Mouse (Mus musculus): ENCODE results near the gene Acacb.

DNA sequence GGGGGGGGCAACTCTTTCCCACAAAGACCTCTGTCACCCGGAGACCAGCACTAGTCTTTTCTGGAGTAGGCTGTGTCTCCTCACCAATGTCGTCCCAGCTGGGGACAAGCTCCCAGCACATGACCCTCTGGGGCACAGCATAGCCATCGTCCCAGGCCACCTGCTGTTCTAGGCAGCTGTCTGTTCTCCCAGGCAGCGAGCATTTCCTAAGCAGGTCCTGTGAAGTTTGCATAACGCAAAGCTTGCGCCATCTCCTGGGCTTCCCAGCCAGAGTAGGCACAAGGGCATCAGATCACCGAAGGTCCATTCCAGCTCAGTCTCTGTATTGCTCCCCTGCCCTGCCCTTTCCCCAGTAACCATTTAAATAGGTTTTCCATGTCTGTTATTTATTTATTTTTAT, 10.9 kb downstream of the Acacb start:
- TF ChIP-seq POLR2A (IDR thresholded peaks at IDR 0.05; ENCODE audit: insufficient read length, low read depth) (no peak), SRF (IDR thresholded peaks at IDR 0.05; ENCODE audit: control insufficient read depth, insufficient read length, low read depth) (no peak), USF1 (IDR thresholded peaks at IDR 0.05; ENCODE audit: low read depth) (no peak), E2F4 (IDR thresholded peaks at IDR 0.05; ENCODE audit: insufficient read depth) (no peak), MYOD1 (IDR thresholded peaks at IDR 0.05; ENCODE audit: control insufficient read depth in 1 of 3, insufficient read length in 2 of 3, low read depth in 2 of 3) (peak in 2 of 3 experiments; percentile 42 to 80), MYOG (IDR thresholded peaks at IDR 0.05; ENCODE audit: control insufficient read depth in 1 of 3, insufficient read depth in 1 of 3, insufficient read length in 2 of 3, low read depth in 2 of 3) (peak in 2 of 3 experiments; percentile 53 to 83), CEBPB (IDR thresholded peaks at IDR 0.05; ENCODE audit: insufficient read depth, poor library complexity, severe bottlenecking) (no peak), MAX (IDR thresholded peaks at IDR 0.05; ENCODE audit: low read depth) (no peak), POLR2AphosphoS2 (IDR thresholded peaks at IDR 0.05; ENCODE audit: insufficient read length, low read depth) (no peak), TCF12 (IDR thresholded peaks at IDR 0.05; ENCODE audit: insufficient read depth, poor library complexity, severe bottlenecking) (no peak)
